Mouse (Mus musculus): ENCODE results near the gene Olfr1044. TPM values are rescaled to one million over a fixed set of nuclear protein-coding genes. Genes with fewer than 3 reads are reported as not detected.

The Olfr1044 gene
- polyA plus RNA-seq (2021; fragmentation: Nextera tagmentation) = not detected in 2 replicates
- long read RNA-seq, experiment 1 = 0 reads
- long read RNA-seq, experiment 2 = 0 reads

GRCm38 (mm10) chr2:86177720-86178119 lies at the start of gene Olfr1044:
Olfr1044 (minus strand) TSS chr2:86177820.

GRCm38 (mm10) chr2:86219214-86219613 lies 41.6 kb upstream of the Olfr1044 start, which contains the start of gene Olfr1046:
Olfr1046 (minus strand) TSS chr2:86219314.

GRCm38 (mm10) chr2:86202909-86203308 lies 25.3 kb upstream of the Olfr1044 start, which contains the start of gene Olfr1045:
Olfr1045 (minus strand) TSS chr2:86203009.

GRCm38 (mm10) chr2:86185583-86185982 lies 8.0 kb upstream of the Olfr1044 start, which contains the start of gene Olfr52:
Olfr52 (minus strand) TSS chr2:86185683.

GRCm38 (mm10) chr2:86167422-86167821 lies 10.2 kb downstream of the Olfr1044 start, which contains the start of gene Olfr1043:
Olfr1043 (minus strand) TSS chr2:86167522.

GRCm38 (mm10) chr2:86161738-86162137 lies 15.9 kb downstream of the Olfr1044 start, which contains the start of gene Olfr1042:
Olfr1042 (minus strand) TSS chr2:86161838.

GRCm38 (mm10) chr2:86146632-86147031 lies 31.0 kb downstream of the Olfr1044 start, which contains the start of gene Olfr1040:
Olfr1040 (minus strand) TSS chr2:86146732.

GRCm38 (mm10) chr2:86135828-86136227 lies 41.8 kb downstream of the Olfr1044 start, which contains the start of gene Olfr1039:
Olfr1039 (minus strand) TSS chr2:86135928.

Other genes with a start within 250 kb of the Olfr1044 start
- gene Olfr1028, start 227.4 kb downstream of the Olfr1044 start, polyA plus RNA-seq (2021; fragmentation: Nextera tagmentation) = not detected in 2 replicates
- not detected in 2 replicates for gene Olfr1029, start 203.9 kb downstream of the Olfr1044 start, polyA plus RNA-seq (2021; fragmentation: Nextera tagmentation)
- gene Olfr1030, start 198.5 kb downstream of the Olfr1044 start, polyA plus RNA-seq (2021; fragmentation: Nextera tagmentation) = not detected in 2 replicates
- not detected in 2 replicates for gene Olfr1031, start 187.5 kb downstream of the Olfr1044 start, polyA plus RNA-seq (2021; fragmentation: Nextera tagmentation)
- gene Olfr1032, start 172.3 kb downstream of the Olfr1044 start, polyA plus RNA-seq (2021; fragmentation: Nextera tagmentation) = not detected in 2 replicates
- not detected in 2 replicates for gene Olfr1033, start 157.2 kb downstream of the Olfr1044 start, polyA plus RNA-seq (2021; fragmentation: Nextera tagmentation)
- gene Olfr1034, start 132.0 kb downstream of the Olfr1044 start, polyA plus RNA-seq (2021; fragmentation: Nextera tagmentation) = not detected in 2 replicates
- gene Olfr1036, start 103.8 kb downstream of the Olfr1044 start, polyA plus RNA-seq (2021; fragmentation: Nextera tagmentation) = not detected in 2 replicates
- not detected in 2 replicates for gene Olfr1037, start 90.4 kb downstream of the Olfr1044 start, polyA plus RNA-seq (2021; fragmentation: Nextera tagmentation)
- not detected in 2 replicates for gene Olfr1039, start 41.9 kb downstream of the Olfr1044 start, polyA plus RNA-seq (2021; fragmentation: Nextera tagmentation)
- gene Olfr1040, start 31.1 kb downstream of the Olfr1044 start, polyA plus RNA-seq (2021; fragmentation: Nextera tagmentation) = not detected in 2 replicates
- not detected in 2 replicates for gene Olfr1042, start 16.0 kb downstream of the Olfr1044 start, polyA plus RNA-seq (2021; fragmentation: Nextera tagmentation)
- not detected in 2 replicates for gene Olfr1043, start 10.3 kb downstream of the Olfr1044 start, polyA plus RNA-seq (2021; fragmentation: Nextera tagmentation)
- gene Olfr52, start 7.9 kb upstream of the Olfr1044 start, polyA plus RNA-seq (2021; fragmentation: Nextera tagmentation) = not detected in 2 replicates
- not detected in 2 replicates for gene Olfr1045, start 25.2 kb upstream of the Olfr1044 start, polyA plus RNA-seq (2021; fragmentation: Nextera tagmentation)
- not detected in 2 replicates for gene Olfr1046, start 41.5 kb upstream of the Olfr1044 start, polyA plus RNA-seq (2021; fragmentation: Nextera tagmentation)
- gene Olfr1047, start 53.6 kb upstream of the Olfr1044 start, polyA plus RNA-seq (2021; fragmentation: Nextera tagmentation) = not detected in 2 replicates
- gene Olfr1048, start 62.5 kb upstream of the Olfr1044 start, polyA plus RNA-seq (2021; fragmentation: Nextera tagmentation) = not detected in 2 replicates
- not detected in 2 replicates for gene Olfr1049, start 80.5 kb upstream of the Olfr1044 start, polyA plus RNA-seq (2021; fragmentation: Nextera tagmentation)
- not detected in 2 replicates for gene Olfr1051, start 101.3 kb upstream of the Olfr1044 start, polyA plus RNA-seq (2021; fragmentation: Nextera tagmentation)
- gene Olfr1052, start 114.6 kb upstream of the Olfr1044 start, polyA plus RNA-seq (2021; fragmentation: Nextera tagmentation) = not detected in 2 replicates
- not detected in 2 replicates for gene Olfr1053, start 137.5 kb upstream of the Olfr1044 start, polyA plus RNA-seq (2021; fragmentation: Nextera tagmentation)
- not detected in 2 replicates for gene Olfr1054, start 157.6 kb upstream of the Olfr1044 start, polyA plus RNA-seq (2021; fragmentation: Nextera tagmentation)
- gene Olfr1055, start 172.5 kb upstream of the Olfr1044 start, polyA plus RNA-seq (2021; fragmentation: Nextera tagmentation) = not detected in 2 replicates
- not detected in 2 replicates for gene Olfr1056, start 184.6 kb upstream of the Olfr1044 start, polyA plus RNA-seq (2021; fragmentation: Nextera tagmentation)
- gene Olfr1057, start 200.6 kb upstream of the Olfr1044 start, polyA plus RNA-seq (2021; fragmentation: Nextera tagmentation) = not detected in 2 replicates
- not detected in 2 replicates for gene Olfr1058, start 210.7 kb upstream of the Olfr1044 start, polyA plus RNA-seq (2021; fragmentation: Nextera tagmentation)
- not detected in 2 replicates for gene Olfr1061, start 236.2 kb upstream of the Olfr1044 start, polyA plus RNA-seq (2021; fragmentation: Nextera tagmentation)
- gene Olfr1062, start 248.9 kb upstream of the Olfr1044 start, polyA plus RNA-seq (2021; fragmentation: Nextera tagmentation) = not detected in 2 replicates